Mouse (Mus musculus) thymus, postnatal 14 days (tissue): Measurements from ENCODE around the gene Pcdh8.
A peak's percentile ranks its signal among the peaks of the same experiment; 100 is the strongest.

Source experiments
- DNase-seq: peaks from one replicate; pipeline ENCODE4 v3.0.0; 2021

The Pcdh8 gene

GRCm38 (mm10) chr14:79771094-79771535 lies at the start of gene Pcdh8:
Pcdh8 (minus strand) TSS chr14:79771312.
- peak; percentile 55 for DNase-seq

GRCm38 (mm10) chr14:79814709-79815108 lies 43.6 kb upstream of the Pcdh8 start:
- no peak for DNase-seq

GRCm38 (mm10) chr14:79814084-79814483 lies 43.0 kb upstream of the Pcdh8 start:
- no peak for DNase-seq

DNA sequence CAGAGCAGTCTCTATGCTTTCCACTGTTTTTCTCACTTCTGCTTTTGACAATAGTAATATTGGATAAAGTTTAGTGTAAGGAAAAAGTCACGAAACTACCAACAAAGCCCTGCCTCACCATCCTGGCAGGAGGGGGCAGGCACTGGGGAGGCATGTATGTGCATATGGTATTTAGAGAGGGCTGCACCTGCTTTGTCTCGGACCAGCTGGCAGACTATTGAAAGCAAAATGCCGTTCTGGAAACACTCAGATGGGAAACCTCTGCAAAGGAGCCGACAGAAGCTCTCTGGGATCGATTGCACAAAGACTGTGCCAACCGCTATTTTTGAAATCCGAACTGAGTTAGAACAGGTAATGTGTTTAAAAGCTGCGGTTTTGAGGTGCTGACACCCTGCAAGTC lies 22.1 kb upstream of the Pcdh8 start:
- no peak for DNase-seq

GRCm38 (mm10) chr14:79789535-79789934 lies 18.4 kb upstream of the Pcdh8 start:
- DNase-seq, result no peak

DNA sequence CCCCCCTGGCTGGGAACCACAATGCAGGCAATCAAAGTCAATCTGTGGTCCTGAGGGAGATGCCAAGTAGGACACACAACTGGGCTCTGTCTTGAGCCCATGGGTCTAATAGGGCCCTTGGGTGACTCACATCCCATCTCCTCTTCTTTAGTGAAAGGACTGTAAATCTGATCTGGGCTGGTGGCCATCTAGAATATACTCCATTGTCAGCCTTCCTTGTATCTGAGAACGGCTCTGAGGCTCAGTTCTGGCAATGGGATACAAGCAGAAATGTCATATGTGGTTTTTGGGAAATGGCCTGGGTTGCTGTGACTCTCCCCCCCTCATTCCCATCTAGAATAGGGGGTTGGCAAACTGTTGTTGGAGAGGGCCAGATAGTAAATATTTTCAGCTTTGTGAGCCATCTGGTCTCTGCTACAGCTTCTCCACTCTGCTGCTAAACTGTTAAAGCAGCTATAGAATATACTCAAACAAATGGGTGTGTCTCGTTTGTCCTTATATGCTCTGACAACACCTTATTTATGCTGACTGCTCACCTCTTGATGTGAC lies 17.6 kb upstream of the Pcdh8 start:
- no peak for DNase-seq

- DNase-seq, result no peak
These were observed 16.8 kb upstream of the Pcdh8 start for GRCm38 (mm10) chr14:79787918-79788317.

GRCm38 (mm10) chr14:79785400-79785799 lies 14.3 kb upstream of the Pcdh8 start:
- no peak for DNase-seq

DNA sequence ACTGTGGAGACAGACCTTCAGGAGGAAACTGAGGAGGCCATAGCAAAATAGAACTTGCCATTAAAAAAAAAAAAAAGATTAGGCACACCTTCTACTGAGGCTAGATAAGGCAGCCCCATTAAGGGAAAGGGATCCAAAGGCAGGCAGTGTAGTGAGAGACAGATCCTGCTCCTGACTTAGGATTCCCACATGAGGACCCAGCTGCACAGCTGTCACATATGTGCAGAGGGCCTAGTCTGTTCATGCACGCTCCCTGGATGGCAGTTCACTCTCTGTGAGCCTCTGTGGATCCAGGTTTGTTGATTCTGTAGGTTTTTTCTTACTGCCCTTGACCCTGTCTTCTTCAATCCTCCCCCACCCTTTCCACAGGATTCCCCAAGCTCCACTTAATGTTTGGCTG lies 9.8 kb upstream of the Pcdh8 start:
- DNase-seq, result no peak

- DNase-seq, result no peak
These were observed 9.2 kb upstream of the Pcdh8 start for GRCm38 (mm10) chr14:79780332-79780731.

DNA sequence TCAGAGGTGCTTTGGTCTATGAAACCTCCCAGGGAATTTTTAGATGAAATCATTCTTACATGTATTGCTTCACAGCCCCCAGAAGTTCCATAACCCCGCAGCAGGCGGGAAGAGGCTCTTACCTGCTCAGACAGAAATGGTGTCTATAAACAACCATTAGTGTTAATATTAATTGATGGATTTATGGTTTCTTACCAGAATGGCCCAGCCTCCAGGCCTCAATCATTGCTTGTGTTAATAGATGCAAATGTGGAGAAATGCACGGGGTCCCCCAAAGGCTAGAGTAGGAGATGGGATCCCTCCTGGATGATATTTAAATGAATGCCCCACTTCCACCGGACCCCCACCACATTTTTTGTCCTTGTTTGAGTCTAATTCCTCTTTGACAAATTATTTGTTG lies 8.7 kb upstream of the Pcdh8 start:
- no peak for DNase-seq

- DNase-seq, result no peak
These were observed 2.6 kb upstream of the Pcdh8 start for GRCm38 (mm10) chr14:79773425-79774391.

DNA sequence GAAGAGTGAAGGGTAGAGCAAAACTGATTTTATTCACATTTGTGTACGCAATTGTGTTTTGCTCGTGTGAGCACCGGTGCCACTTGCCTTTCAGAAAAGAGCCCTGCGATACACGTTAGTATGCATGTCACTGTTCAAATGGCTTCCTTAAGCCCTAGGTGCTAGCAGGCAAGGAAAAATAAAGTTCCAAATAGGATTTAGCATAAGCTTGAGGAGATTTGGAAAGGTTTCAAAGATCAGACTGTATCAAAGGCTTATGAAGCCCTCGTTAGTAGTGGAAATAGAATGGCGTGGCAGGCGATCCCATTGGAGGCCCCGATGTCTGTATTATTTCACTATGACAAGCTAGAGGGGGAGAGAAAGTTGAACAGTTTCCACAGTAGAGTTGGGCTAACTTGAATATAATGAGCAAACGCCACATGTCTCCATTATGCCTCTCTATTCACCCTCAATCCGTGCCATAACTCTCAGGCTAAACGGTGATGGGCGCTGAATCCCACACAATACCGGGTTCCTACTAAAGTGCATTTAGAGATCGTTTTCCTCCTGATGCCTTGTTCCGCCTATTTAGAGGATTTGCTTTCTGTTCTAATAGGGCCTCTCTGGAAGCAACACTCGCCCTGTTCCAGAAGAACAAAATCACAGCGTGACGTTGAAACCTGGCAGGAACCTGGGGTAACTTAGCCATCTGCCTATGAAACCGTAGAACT lies 845 bp upstream of the Pcdh8 start:
- DNase-seq, result no peak

DNA sequence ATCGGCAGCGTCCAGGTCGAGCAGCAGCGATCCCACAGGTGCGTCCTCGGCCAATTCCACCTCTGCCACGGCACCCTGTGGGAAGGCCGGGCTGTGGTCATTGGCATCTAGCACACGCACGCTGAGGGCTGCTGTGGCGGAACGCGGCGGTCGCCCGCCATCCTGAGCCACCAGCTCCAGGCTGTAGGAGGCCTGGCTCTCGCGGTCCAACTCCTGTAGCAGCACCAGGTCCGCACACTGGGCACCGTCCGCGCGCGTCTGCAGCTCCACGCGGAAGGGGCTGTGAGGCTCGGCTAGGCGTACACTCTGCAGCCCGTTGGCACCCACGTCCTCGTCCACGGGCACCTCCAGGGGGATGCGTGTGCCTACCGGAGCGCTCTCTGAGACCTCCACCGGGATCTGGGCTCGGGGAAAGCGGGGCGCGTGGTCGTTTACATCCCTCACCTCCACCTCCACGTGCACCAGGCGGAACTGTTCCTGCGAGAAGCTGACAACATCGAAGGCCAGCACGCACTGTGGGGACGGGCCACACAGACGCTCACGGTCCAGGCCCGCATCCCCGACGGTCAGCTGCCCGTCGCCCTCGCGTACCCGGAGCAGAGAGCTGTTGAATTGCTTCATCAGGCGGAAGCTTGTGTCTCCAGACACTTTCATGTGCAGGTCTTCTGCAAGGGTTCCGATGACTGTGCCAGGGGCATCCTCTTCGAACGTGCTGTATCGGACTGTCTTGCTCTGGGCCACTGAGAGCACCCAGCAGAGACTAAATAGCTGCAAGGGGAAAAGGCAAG lies 612 bp downstream of the Pcdh8 start:
- no peak for DNase-seq

DNA sequence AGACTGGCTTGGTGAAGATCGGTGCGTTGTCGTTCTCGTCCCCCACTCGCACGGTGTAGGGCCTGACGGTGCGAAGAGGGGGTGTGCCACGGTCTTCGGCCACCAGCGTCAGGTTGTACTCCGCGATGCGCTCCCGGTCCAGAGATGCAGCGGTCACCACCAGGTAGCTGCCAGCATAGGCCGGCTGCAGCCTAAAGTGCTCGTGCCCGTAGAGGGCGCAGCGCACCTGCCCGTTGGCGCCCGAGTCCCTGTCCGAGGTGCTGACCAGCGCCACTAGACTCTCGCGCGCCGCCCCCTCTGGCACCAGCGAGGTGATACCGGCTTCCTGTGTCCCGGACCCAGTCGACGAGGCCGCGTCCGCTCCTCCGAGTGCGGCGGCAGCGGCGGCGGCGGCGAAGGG lies 1.5 kb downstream of the Pcdh8 start:
- peak; percentile 57 for DNase-seq

DNA sequence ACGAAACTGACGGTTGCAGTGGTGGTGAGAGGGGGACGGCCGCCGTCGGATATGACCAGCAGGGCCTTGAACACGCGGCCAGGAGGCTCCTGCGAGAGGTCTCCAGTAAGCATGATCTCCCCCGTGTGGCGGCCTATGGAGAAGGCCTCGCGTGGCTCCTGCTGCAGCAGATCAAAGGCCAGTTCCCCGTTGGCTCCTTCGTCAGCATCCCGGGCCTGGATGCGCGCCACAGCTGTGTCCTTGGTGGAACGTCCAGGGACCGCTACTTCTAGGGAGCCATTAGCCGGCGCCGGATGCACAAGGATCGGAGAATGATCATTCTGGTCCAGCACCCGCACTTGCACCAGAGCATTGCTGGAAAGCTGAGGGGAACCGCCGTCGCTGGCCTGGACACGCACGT lies 2.1 kb downstream of the Pcdh8 start:
- peak; percentile 7 for DNase-seq

DNA sequence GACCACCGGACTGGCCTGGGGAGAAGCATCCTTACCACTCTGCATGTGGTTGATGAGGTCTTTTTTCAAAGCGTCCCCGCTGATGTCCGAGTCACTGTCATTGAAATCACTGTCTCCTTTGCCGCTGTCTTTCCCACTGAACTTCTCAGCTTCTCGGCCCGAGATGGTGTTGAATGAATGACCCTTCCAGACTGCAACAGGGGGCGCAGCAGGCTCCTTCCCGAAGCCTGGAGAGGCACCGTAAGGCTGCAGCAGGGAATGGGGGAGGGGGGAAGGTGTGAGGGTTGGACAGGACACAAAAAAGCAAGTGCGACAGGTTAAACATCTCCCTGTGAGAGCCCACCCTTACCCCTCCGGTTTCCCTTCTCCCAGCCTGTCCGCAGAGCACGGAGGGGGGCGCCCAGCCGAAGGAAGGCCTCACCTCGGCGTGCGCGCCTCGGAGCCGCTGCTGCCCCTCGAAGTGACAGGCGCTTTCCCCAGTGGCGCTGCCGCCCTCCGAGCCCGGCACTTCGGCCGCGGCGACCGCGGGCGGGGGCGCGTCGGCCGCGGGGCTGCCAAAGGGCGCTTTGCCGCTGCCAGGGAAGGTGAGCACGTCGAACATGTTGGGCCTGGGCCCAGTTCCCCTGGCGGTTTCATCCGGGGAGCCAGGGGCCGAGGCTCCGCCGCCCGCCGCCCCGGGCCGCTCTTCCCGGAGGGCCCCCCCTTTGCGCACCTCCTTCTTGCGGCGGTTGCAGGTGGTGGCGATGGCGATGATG lies 2.9 kb downstream of the Pcdh8 start:
- DNase-seq, result no peak

GRCm38 (mm10) chr14:79767601-79768000 lies 3.5 kb downstream of the Pcdh8 start:
- no peak for DNase-seq

DNA sequence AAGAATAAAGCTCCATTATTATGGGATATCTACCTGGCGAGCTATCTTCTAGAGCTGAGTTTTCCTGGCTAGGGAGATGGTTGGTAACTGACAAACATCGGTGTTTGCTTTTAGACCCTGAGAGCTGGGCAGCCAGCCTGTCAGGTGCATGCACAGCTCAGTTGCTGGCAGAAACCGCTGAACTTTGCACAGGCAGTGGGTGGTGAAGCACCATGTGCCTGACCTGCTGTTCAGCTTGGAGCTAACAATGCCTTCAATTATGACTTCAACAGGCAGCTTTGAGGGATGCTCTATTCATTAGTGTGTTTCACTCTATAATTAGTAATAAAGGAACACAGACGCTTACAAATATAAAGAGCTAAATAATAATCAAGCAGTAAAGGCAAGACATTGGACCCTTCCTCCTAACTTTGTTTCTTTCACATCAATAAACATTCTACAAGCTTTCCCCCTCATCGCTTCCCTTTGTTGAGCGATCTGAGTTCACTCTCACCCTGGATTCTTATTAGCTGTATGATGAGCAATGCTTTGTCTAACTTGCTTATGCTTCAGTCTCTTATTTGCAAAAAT lies 5.8 kb downstream of the Pcdh8 start:
- no peak for DNase-seq

GRCm38 (mm10) chr14:79754601-79755222 lies 16.4 kb downstream of the Pcdh8 start:
- no peak for DNase-seq

DNA sequence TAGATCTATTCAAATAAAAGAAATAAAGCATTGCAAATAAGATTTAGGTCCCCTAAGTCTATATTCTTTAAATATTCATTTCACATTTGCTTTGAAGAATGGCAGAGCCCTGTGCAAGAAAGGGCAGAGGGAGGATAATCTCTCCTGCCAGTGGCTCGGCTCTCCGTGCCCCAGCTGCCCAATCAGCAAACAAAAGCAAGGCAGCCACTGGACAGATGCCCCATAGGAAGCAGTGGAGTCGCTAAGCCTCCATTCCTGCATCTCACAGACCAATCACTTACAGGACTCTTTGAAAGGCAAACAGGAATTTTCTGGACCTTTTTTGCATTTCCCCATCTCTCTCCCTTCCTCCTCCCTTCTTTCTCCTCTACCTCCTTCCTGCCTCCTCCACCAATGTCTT lies 17.0 kb downstream of the Pcdh8 start:
- no peak for DNase-seq
